Mouse (Mus musculus): Measurements from ENCODE around the gene Phf3.

Phf3 gene

GRCm38 (mm10) chr1:30755453-30756224, 118.1 kb downstream of the Phf3 start:
- peak in 1 of 2 experiments; percentile 8 for DNase-seq
